Mouse (Mus musculus) 3134 (cell line): ENCODE results near the gene Vmn2r15.

ENCODE experiments used
- DNase-seq: peaks from one replicate; pipeline ENCODE4 v3.0.0-alpha.2; 2011; ENCODE audit warnings: low spot score; ENCODE audit not compliant: insufficient read length; ENCODE audit errors: extremely low read depth

Gene Vmn2r15

GRCm38 (mm10) chr5:109297544-109297943 is at the start of gene Vmn2r15:
Vmn2r15 (minus strand) TSS chr5:109297644.
- no peak for DNase-seq

- DNase-seq = no peak
These were observed 32.4 kb upstream of the Vmn2r15 start, which contains the start of gene Vmn2r16 for GRCm38 (mm10) chr5:109329862-109330261. Vmn2r16 (plus strand) TSS chr5:109330162.

GRCm38 (mm10) chr5:109294655-109295054 is 2.8 kb downstream of the Vmn2r15 start:
- no peak for DNase-seq
